Mouse (Mus musculus) embryonic facial prominence, embryonic 13.5 days (tissue): ENCODE measurements around the gene Efcab9. TPM values are rescaled to one million over a fixed set of nuclear protein-coding genes. Genes with fewer than 3 reads are reported as not detected.

Experiments used
- ATAC-seq: fragments of 200-750 bp; cut with Nextera tagmentation; 2 replicates; pipeline ENCODE4 v1.8.0; 2017; ENCODE audit warnings: low read depth; ENCODE audit not compliant: insufficient number of reproducible peaks, insufficient read depth, low FRiP score, low TSS enrichment
- H3K27ac ChIP-seq: fragments of 300-500 bp; sonication (generic); 2 replicates; pipeline ENCODE4 v1.5.1; 2015; ENCODE audit warnings: moderate library complexity, mild to moderate bottlenecking, inconsistent platforms
- H3K27me3 ChIP-seq: fragments of 300-500 bp; sonication (generic); 2 replicates; pipeline ENCODE4 v1.6.1; 2015; ENCODE audit warnings: mild to moderate bottlenecking, inconsistent platforms
- H3K36me3 ChIP-seq: fragments of 300-500 bp; sonication (generic); 2 replicates; pipeline ENCODE4 v1.6.1; 2015; ENCODE audit warnings: mild to moderate bottlenecking, inconsistent platforms
- H3K4me1 ChIP-seq: fragments of 300-500 bp; sonication (generic); 2 replicates; pipeline ENCODE4 v1.6.1; 2015; ENCODE audit warnings: inconsistent platforms
- H3K4me2 ChIP-seq: fragments of 300-500 bp; sonication (generic); 2 replicates; pipeline ENCODE4 v1.6.1; 2015; ENCODE audit warnings: moderate library complexity, mild to moderate bottlenecking, inconsistent platforms
- H3K4me3 ChIP-seq: fragments of 300-500 bp; sonication (generic); 2 replicates; pipeline ENCODE4 v1.5.1; 2015; ENCODE audit warnings: mild to moderate bottlenecking, inconsistent platforms
- H3K9ac ChIP-seq: fragments of 300-500 bp; sonication (generic); 2 replicates; pipeline ENCODE4 v1.6.1; 2015; ENCODE audit warnings: mild to moderate bottlenecking, inconsistent platforms
- H3K9me3 ChIP-seq: fragments of 300-500 bp; sonication (generic); 2 replicates; pipeline ENCODE4 v1.6.1; 2016; ENCODE audit warnings: inconsistent platforms
- WGBS: fragments of 180-500 bp; shearing (Covaris S2); methylation state at CpG from one replicate; pipeline ENCODE4 v1.1.7; 2015; ENCODE audit warnings: mixed read lengths; 5-methylcytosine and 5-hydroxymethylcytosine counted together
- polyA plus RNA-seq: library from polyadenylated mRNA; unstranded; fragments of >200 nt; fragmentation: Nextera tagmentation; extraction: Ambion mirVana; gene quantifications from 2 replicates; pipeline ENCODE4 v1.2.1, GENCODE M21; 2015

Gene Efcab9
- polyA plus RNA-seq, 1 experiment from 2014 or later, result not detected

GRCm38 (mm10) chr11:32566184-32566583 lies 34.3 kb upstream of the Efcab9 start:
- H3K27ac ChIP-seq, result no peak overlapping the region
- no peak overlapping the region for H3K4me3 ChIP-seq
- no peak overlapping the region for H3K4me2 ChIP-seq
- no peaks in the 10 kb centered on the region for H3K27me3 ChIP-seq
- H3K9ac ChIP-seq, result no peak overlapping the region
- ATAC-seq, result no peak
- H3K36me3 ChIP-seq, result no peaks in the 10 kb centered on the region
- 85% methylated on average over 6 of the region's 6 CpGs for WGBS
- H3K4me1 ChIP-seq, result peaks cover 11% of the 10 kb centered on the region
- no peaks in the 10 kb centered on the region for H3K9me3 ChIP-seq

- no peak for ATAC-seq
- 37% methylated on average over 8 of the region's 8 CpGs for WGBS
- no peak overlapping the region for H3K27ac ChIP-seq
Observed at GRCm38 (mm10) chr11:32565088-32565487, 33.2 kb upstream of the Efcab9 start.

GRCm38 (mm10) chr11:32564629-32565028 lies 32.7 kb upstream of the Efcab9 start:
- no peak overlapping the region for H3K27ac ChIP-seq
- peaks cover 11% of the 10 kb centered on the region for H3K4me1 ChIP-seq
- H3K27me3 ChIP-seq, result no peaks in the 10 kb centered on the region
- H3K4me2 ChIP-seq, result no peak overlapping the region
- H3K9me3 ChIP-seq, result no peaks in the 10 kb centered on the region
- no peak for ATAC-seq
- H3K36me3 ChIP-seq, result no peaks in the 10 kb centered on the region
- WGBS, result 53% methylated on average over 4 of the region's 4 CpGs
- H3K9ac ChIP-seq, result no peak overlapping the region
- no peak overlapping the region for H3K4me3 ChIP-seq

More at GRCm38 (mm10) chr11:32565088-32565487, 33.2 kb upstream of the Efcab9 start:
- no peaks in the 10 kb centered on the region for H3K9me3 ChIP-seq
- H3K9ac ChIP-seq, result no peak overlapping the region
- no peaks in the 10 kb centered on the region for H3K36me3 ChIP-seq
- H3K4me3 ChIP-seq, result no peak overlapping the region
- H3K4me2 ChIP-seq, result no peak overlapping the region
- H3K27me3 ChIP-seq, result no peaks in the 10 kb centered on the region
- H3K4me1 ChIP-seq, result peaks cover 11% of the 10 kb centered on the region

DNA sequence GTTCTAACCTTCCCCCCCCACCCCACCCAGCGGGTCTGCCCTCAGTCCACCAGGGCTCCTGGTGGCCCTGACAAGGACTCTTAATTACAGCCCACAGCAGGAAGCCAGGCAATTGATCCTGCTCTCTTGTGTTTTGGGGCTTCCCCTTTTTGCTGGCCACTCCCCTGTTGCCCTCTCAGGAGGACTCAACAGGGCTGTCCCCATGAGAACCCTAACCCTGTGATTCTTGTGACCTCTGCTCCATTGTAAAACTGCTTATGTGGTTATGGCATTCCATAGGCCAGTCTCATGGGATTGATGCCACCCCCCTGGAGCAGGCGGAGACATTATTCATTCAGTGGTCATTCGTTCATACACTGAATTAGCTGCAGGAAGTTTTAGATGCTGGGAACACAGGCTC lies 31.8 kb upstream of the Efcab9 start:
- no peak for ATAC-seq
- Histone ChIP-seq H3K4me1 (peaks cover 14% of the 10 kb centered on the region), H3K36me3 (no peaks in the 10 kb centered on the region), H3K27ac (no peak overlapping the region), H3K4me3 (no peak overlapping the region), H3K9ac (no peak overlapping the region), H3K9me3 (no peaks in the 10 kb centered on the region), H3K4me2 (no peak overlapping the region), H3K27me3 (no peaks in the 10 kb centered on the region)
- 41% methylated on average over 3 of the region's 3 CpGs for WGBS

GRCm38 (mm10) chr11:32562706-32563105 lies 30.8 kb upstream of the Efcab9 start:
- Histone ChIP-seq H3K9me3 (no peaks in the 10 kb centered on the region), H3K4me2 (no peak overlapping the region), H3K27ac (no peak overlapping the region), H3K4me1 (peaks cover 14% of the 10 kb centered on the region), H3K27me3 (no peaks in the 10 kb centered on the region), H3K36me3 (no peaks in the 10 kb centered on the region), H3K9ac (no peak overlapping the region), H3K4me3 (no peak overlapping the region)
- no peak for ATAC-seq
- 66% methylated on average over 5 of the region's 5 CpGs for WGBS

DNA sequence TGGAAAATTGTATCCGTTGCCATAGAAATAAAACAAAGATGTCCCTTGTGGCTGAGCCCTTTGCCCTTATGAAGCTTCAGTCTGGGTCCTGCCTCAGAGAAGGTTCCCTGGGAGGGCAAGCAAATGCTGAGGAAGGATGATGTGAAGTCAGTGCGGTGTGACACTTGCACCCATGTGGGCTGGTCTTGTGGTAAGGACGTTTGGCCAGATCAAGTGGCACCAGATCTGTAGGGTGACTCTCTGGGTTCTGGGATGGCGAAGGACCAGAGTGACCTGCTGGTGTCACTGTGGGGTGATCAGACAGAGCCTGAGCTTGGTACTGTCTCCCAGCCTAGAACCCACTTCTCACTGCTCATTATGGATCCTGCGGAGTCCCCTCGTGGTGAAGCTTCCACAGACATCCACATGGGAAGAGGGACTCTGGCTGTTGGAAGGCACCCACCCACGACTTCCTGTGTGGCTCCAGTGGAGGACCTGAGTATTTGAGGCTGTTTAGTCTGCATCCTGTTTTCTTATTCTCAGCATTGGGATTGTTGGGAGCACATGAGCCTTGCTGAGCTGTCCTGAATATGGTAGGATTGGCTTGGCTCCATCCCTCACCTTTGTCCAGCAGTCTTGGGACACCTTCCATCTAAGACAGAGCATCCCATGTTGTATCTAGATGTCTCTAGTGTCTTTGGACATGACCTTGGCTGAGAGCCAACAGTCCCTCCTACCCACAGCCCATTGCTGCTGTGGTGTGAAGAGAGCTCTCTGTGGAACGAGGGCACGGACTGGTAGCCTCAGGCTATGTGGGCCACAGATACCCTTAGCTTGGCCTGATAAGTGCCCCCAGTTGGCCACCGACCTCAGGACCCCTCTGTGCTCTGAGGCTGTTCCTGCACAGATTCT lies 29.8 kb upstream of the Efcab9 start:
- Histone ChIP-seq H3K36me3 (no peaks in the 10 kb centered on the region), H3K9ac (no peak overlapping the region), H3K27me3 (no peaks in the 10 kb centered on the region), H3K4me2 (no peak overlapping the region), H3K9me3 (no peaks in the 10 kb centered on the region), H3K27ac (no peak overlapping the region), H3K4me1 (peaks cover 10% of the 10 kb centered on the region), H3K4me3 (no peak overlapping the region)
- WGBS, result 77% methylated on average over 10 of the region's 10 CpGs
- ATAC-seq, result no peak

- no peak for ATAC-seq
- H3K36me3 ChIP-seq, result no peaks in the 10 kb centered on the region
- H3K9me3 ChIP-seq, result no peaks in the 10 kb centered on the region
- no peak overlapping the region for H3K4me2 ChIP-seq
- H3K4me3 ChIP-seq, result no peak overlapping the region
- H3K4me1 ChIP-seq, result peaks cover 13% of the 10 kb centered on the region
- no peaks in the 10 kb centered on the region for H3K27me3 ChIP-seq
- H3K27ac ChIP-seq, result no peak overlapping the region
- no peak overlapping the region for H3K9ac ChIP-seq
- WGBS, result 73% methylated on average over 12 of the region's 12 CpGs
Observed at GRCm38 (mm10) chr11:32560015-32560770, 28.3 kb upstream of the Efcab9 start.

DNA sequence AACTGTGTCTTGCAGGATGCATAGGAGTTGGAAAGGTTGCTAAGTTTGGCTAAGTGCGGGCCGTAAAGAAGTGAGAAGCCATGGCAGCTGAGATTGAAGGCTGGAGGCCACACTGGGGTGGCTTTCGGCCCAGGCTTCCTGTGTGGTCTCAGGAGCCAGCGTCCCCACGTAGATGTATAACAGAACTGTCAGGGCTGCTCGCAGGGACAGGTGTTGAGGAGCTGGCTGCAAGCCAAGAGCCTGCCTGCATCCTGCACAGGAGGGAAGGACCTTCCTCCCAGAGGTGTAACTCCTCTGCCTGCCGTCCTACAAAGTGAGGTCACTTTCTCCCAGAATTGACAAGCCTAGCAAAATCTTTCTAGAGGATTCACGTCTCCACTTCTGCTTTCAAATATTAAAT lies 26.8 kb upstream of the Efcab9 start:
- Histone ChIP-seq H3K9ac (no peak overlapping the region), H3K4me2 (no peak overlapping the region), H3K27ac (no peak overlapping the region), H3K9me3 (no peaks in the 10 kb centered on the region), H3K36me3 (no peaks in the 10 kb centered on the region), H3K27me3 (no peaks in the 10 kb centered on the region), H3K4me3 (no peak overlapping the region), H3K4me1 (peaks cover 10% of the 10 kb centered on the region)
- no peak for ATAC-seq
- WGBS, result 45% methylated on average over 8 of the region's 8 CpGs

DNA sequence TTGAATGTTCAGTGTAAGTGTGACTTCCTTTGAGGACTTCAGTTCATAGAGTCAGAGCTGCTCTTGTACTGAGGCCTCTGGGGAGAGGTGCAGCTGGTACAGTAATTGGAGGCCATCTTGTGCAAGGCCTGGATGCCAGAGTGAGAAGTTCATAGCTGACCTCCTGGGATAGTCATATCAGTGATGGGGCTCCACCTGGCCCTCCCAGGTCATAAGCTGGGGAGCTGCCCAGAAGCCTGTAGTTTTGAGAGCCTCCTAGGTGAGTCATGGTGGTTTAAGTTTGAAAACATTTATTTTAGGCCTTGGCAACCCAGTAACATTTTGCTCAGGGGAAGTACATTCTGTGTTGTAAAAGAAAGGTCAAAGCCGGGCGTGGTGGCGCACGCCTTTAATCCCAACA lies 26.1 kb upstream of the Efcab9 start:
- no peak overlapping the region for H3K4me2 ChIP-seq
- H3K9ac ChIP-seq, result no peak overlapping the region
- no peak overlapping the region for H3K27ac ChIP-seq
- peaks cover 17% of the 10 kb centered on the region for H3K4me1 ChIP-seq
- no peak overlapping the region for H3K4me3 ChIP-seq
- H3K9me3 ChIP-seq, result no peaks in the 10 kb centered on the region
- 97% methylated on average over 4 of the region's 4 CpGs for WGBS
- no peaks in the 10 kb centered on the region for H3K36me3 ChIP-seq
- ATAC-seq, result no peak
- H3K27me3 ChIP-seq, result no peaks in the 10 kb centered on the region

DNA sequence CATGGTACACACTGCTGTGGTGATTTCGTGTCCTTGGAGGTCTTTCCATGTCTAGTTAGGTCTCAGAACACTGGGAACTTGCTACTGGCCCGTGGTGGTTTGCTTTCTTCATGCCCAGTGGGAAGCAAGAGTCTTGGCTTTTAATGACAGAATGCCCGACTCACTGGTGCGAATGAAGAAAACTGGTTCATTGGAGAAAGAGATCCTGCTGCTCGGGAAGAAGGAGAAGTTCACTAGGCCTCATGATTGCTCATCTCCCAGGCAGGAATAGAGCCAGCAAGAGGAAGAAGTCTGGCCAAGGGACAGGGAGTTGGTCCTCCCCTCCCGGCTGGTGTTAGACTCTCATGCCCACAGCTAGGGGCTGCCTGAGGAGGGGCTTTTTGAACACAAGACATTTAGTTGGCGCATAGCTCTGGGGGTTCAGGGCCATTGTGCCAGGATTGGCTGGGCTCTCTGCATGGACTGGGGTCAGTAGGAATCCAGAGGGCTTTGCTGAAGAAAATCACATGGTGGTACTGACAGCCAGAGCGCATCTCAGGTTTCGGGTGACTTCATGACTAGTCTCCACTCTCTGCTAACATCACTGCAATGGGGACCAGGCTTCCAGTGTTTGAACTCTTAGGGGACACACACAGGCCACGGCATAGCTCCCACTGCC lies 24.6 kb upstream of the Efcab9 start:
- Histone ChIP-seq H3K4me1 (peaks cover 32% of the 10 kb centered on the region), H3K4me2 (no peak overlapping the region), H3K27ac (no peak overlapping the region), H3K9ac (no peak overlapping the region), H3K4me3 (no peak overlapping the region), H3K9me3 (no peaks in the 10 kb centered on the region), H3K27me3 (no peaks in the 10 kb centered on the region), H3K36me3 (no peaks in the 10 kb centered on the region)
- no peak for ATAC-seq
- WGBS, result 76% methylated on average over 10 of the region's 10 CpGs

GRCm38 (mm10) chr11:32555103-32555689 lies 23.3 kb upstream of the Efcab9 start:
- H3K4me3 ChIP-seq, result no peak overlapping the region
- no peaks in the 10 kb centered on the region for H3K36me3 ChIP-seq
- no peaks in the 10 kb centered on the region for H3K27me3 ChIP-seq
- no peaks in the 10 kb centered on the region for H3K9me3 ChIP-seq
- H3K9ac ChIP-seq, result no peak overlapping the region
- WGBS, result 87% methylated on average over 12 of the region's 12 CpGs
- H3K4me1 ChIP-seq, result peaks cover 45% of the 10 kb centered on the region
- ATAC-seq, result no peak
- no peak overlapping the region for H3K27ac ChIP-seq
- H3K4me2 ChIP-seq, result no peak overlapping the region
